Mouse (Mus musculus) G1E (cell line): ENCODE results near the gene Gm48552. TPM values are rescaled to one million over a fixed set of nuclear protein-coding genes. Genes with fewer than 3 reads are reported as not detected.

Source experiments
- ATAC-seq: 2 replicates; pipeline ENCODE4 v1.8.0; 2016; ENCODE audit warnings: mild to moderate bottlenecking; ENCODE audit not compliant: insufficient number of reproducible peaks, poor library complexity, low FRiP score, severe bottlenecking; ENCODE audit errors: extremely low read depth
- DNase-seq: peaks from one replicate; pipeline ENCODE4 v3.0.0; 2012; ENCODE audit warnings: low spot score
- H3K27me3 ChIP-seq: 2 replicates; pipeline ENCODE4 v1.6.1; 2012; ENCODE audit warnings: mild to moderate bottlenecking, low read length, inconsistent platforms; ENCODE audit not compliant: insufficient read depth
- H3K36me3 ChIP-seq: replicated peaks from 2 replicates; pipeline ENCODE3; 2012; ENCODE audit warnings: mild to moderate bottlenecking, inconsistent platforms
- H3K4me1 ChIP-seq: 2 replicates; pipeline ENCODE4 v1.6.1; 2012; ENCODE audit warnings: low read depth, low read length, inconsistent platforms, mixed read lengths; ENCODE audit not compliant: insufficient read depth
- H3K4me3 ChIP-seq: 2 replicates; pipeline ENCODE4 v1.5.1; 2012; ENCODE audit warnings: low read depth, mild to moderate bottlenecking, inconsistent platforms, low read length, moderate library complexity, mixed read lengths
- H3K9me3 ChIP-seq: replicated peaks from 2 replicates; pipeline ENCODE4 v1.6.1; 2012; ENCODE audit warnings: inconsistent platforms
- CTCF ChIP-seq: IDR thresholded peaks from 2 replicates; pipeline ENCODE4 v1.5.1; 2012; ENCODE audit warnings: low read depth, low read length, inconsistent platforms, mixed read lengths
- GATA1 ChIP-seq: IDR thresholded peaks from 2 replicates; pipeline ENCODE4 v1.6.1; 2012; ENCODE audit warnings: borderline replicate concordance, low read length, inconsistent platforms, mixed read lengths
- GATA2 ChIP-seq: IDR thresholded peaks from 2 replicates; pipeline ENCODE4 v1.6.1; 2012; ENCODE audit warnings: low read depth, low read length, inconsistent platforms, borderline replicate concordance
- POLR2AphosphoS5 ChIP-seq: IDR thresholded peaks from 2 replicates; pipeline ENCODE4 v1.6.1; 2012; ENCODE audit warnings: low read depth, low read length, inconsistent platforms; ENCODE audit not compliant: insufficient replicate concordance
- TAL1 ChIP-seq: conservative IDR thresholded peaks from 2 replicates; pipeline ENCODE4 v1.6.1; 2012; ENCODE audit warnings: low read depth, low read length, inconsistent platforms, mixed read lengths
- polyA plus RNA-seq: library from polyadenylated mRNA; stranded (reverse); fragments of >175 nt; gene quantifications from 2 replicates; pipeline ENCODE4 v1.2.3, GENCODE M21; 2012
- total RNA-seq, 2 experiments: library from RNA; stranded (forward) in 1 of 2; stranded (reverse) in 1 of 2; fragments of 200-1000 nt in 1 of 2; fragments of >200 nt in 1 of 2; fragmentation: Nextera tagmentation in 1 of 2; gene quantifications; 2 replicates each; pipeline ENCODE4 v1.2.3; 2014 to 2017

The Gm48552 gene
- total and polyA plus RNA-seq, 3 experiments, result 0.38 to 7.4 (median 1.2) TPM

DNA sequence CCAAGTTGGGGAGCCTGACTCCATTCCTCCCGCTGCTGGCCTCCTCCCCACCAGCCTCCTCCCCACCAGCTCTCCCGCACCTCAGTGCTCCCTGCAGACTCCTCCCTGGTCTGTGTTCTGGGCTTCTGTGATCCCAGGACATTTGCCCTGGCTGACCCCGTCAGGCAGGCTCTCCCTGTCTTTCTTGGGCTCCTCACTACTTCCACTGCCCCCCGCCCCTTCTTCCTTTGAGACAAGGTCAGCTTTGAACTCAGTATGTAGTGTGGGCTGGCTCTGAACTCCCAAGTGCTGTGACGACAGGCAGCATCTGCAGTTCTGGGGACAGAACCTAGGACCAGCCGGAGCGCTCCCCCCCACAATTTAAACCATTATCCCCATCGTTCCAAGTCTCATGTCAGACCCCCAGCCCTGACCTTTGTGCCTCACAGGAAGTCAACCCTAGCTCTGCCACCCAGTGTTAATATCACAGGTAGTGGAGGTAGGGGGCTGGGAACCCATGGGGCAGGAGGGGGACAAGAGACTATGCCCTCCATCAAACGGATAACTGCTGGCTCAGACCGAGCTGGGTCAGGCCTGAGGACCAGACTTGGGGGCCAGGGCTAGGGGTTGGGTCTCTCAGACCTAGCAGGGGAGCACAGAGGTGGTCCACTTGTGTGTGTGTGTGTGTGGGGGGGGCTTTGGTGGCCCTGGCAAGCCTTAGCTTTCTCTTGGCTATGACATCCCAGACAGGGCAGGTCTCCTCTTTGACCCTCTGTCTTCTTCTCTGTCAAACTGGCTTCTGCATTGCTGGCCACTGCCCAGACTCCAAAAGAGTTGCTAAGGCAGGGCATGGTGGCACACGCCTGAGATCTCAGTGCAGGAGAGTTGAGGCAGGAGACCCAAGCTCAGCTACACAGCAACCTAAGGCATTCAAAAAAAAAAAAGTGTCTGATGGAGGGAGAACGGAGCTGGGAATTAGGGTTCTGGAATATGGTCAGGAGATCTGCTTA is 28.7 kb downstream of the Gm48552 start:
- no peak for DNase-seq
- ATAC-seq, result no peak
- Histone ChIP-seq H3K4me1 (peaks cover 61% of the 10 kb centered on the region), H3K4me3 (peak overlapping the region; percentile 66; the same call in 1 of the 2 replicates), H3K9me3 (no peaks in the 10 kb centered on the region), H3K36me3 (peaks cover 17% of the 10 kb centered on the region), H3K27me3 (peaks cover 51% of the 10 kb centered on the region)
- TF ChIP-seq GATA1 (no peak), POLR2AphosphoS5 (no peak), CTCF (no peak), GATA2 (no peak), TAL1 (no peak)

DNA sequence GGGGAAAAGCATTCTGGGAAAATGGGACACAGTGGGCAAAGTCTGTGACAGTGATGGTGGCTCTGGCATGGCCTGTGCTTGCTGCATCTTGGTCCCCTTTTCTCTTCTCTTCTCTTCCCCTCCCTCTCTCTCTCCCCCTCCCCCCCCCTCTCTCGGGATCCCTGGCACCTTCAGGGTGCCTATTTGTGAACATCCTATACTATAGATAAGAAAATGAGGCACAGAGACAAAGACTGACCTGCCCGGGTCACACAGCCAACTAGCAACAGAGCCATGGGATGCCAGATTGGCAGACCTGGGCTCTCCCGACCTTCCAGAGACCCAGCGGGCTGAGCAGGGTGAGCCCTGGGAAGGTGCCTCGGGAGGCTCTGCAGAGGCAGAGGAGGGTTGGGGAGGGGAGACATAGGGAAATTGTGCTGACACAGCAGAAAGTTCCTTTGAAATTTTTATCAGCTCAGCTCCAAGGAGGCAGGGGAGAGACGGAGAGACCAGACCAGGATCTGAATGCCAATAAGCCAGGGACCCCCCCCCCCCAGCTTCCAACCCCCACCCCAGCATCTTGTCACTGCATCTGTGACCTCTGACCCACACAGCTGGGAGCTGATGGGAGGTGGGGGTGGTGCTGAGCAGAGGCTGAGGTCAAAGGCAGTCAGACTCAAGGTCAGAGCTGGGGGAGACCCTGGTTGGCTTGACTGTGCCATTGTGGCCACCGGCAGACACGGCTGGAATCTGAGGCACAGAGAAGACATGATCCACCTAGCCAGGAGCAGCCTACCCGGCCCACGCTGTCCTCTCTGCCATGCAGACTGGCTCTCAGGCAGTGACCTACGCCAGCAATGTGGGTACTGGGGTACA is 29.6 kb downstream of the Gm48552 start:
- TF ChIP-seq GATA2, result no peak
- TF ChIP-seq GATA1, result no peak
- TF ChIP-seq POLR2AphosphoS5, result no peak
- no peak for TF ChIP-seq TAL1
- H3K4me1 ChIP-seq, result peaks cover 52% of the 10 kb centered on the region
- DNase-seq (no peak), ATAC-seq (no peak)
- no peak overlapping the region for H3K4me3 ChIP-seq
- H3K36me3 ChIP-seq, result peaks cover 9% of the 10 kb centered on the region
- H3K9me3 ChIP-seq, result no peaks in the 10 kb centered on the region
- peaks cover 58% of the 10 kb centered on the region for H3K27me3 ChIP-seq

DNA sequence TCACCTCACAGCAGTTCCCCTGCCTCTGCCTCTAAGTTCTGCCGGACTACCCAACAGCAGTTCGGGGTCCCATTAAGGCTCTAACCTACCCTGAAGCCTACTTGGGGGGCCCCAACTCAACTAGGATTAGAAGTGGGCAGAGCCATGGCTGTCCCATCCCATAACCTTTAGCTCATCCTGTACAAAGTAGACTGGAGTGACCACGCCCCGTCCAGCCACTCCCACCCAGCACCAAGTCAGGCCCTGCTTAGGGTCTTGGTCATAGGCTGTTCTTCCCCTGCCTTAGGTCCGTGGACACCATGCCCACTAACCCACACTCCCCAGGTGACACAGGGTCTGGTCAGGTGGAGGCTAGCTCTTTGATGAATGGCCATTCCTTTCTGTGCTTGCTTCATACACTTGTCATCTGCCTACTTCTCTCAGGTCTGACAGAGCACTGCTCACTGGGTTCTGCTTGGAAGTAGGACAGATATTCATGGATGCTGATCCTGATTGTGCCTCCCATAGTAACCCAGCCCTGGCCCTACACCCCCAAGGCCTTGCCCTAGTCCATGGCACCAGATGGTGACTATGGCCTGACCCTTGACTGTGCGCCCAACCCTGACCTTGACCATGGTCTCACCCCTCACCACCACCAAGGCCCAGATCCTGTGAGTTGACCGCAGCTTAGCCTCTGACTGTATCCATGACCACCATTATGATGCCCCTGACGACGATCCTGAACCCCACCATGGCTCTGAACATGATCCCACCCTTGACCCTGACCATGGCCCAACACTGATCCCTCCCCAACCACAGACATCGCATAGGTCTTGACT is 30.5 kb downstream of the Gm48552 start:
- H3K9me3 ChIP-seq, result no peaks in the 10 kb centered on the region
- peaks cover 7% of the 10 kb centered on the region for H3K36me3 ChIP-seq
- peaks cover 67% of the 10 kb centered on the region for H3K27me3 ChIP-seq
- H3K4me1 ChIP-seq, result peaks cover 43% of the 10 kb centered on the region
- ATAC-seq (no peak), DNase-seq (no peak)
- TF ChIP-seq GATA1 (no peak), POLR2AphosphoS5 (no peak), TAL1 (no peak), GATA2 (no peak), CTCF (no peak)
- H3K4me3 ChIP-seq, result no peak overlapping the region

DNA sequence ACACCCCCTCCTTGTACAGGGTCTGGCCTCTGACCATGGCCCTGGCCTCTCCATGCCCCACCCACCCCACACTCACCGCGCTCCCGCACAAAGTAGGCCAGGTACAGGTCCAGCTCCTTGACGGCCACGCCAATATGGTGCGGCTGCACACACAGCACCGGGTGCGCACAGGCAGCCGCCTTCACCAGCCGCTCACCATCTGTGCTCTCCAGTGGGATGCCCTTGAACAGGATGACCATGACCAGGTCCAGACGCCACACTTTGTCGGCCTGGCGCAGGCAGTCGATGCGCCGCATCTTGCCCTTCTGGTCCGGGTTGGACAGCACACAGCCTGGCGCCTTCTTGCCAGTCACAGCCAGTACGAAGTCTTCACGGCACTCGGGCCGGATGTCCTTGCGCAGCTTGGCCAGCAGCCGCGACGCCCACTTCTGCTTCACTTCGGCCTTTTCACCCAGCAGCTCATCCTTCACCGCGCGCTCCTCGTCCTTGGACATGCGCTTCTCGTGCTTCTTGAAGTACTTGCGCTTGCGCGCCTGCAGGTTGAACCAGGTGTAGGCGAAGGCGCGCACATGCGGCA is 31.5 kb downstream of the Gm48552 start:
- Histone ChIP-seq H3K4me3 (no peak overlapping the region), H3K4me1 (peaks cover 33% of the 10 kb centered on the region), H3K9me3 (no peaks in the 10 kb centered on the region), H3K27me3 (peaks cover 76% of the 10 kb centered on the region), H3K36me3 (peaks cover 7% of the 10 kb centered on the region)
- no peak for ATAC-seq
- no peak for DNase-seq
- TF ChIP-seq GATA2, result no peak
- TF ChIP-seq TAL1, result no peak
- TF ChIP-seq GATA1, result no peak
- TF ChIP-seq CTCF, result no peak
- no peak for TF ChIP-seq POLR2AphosphoS5

DNA sequence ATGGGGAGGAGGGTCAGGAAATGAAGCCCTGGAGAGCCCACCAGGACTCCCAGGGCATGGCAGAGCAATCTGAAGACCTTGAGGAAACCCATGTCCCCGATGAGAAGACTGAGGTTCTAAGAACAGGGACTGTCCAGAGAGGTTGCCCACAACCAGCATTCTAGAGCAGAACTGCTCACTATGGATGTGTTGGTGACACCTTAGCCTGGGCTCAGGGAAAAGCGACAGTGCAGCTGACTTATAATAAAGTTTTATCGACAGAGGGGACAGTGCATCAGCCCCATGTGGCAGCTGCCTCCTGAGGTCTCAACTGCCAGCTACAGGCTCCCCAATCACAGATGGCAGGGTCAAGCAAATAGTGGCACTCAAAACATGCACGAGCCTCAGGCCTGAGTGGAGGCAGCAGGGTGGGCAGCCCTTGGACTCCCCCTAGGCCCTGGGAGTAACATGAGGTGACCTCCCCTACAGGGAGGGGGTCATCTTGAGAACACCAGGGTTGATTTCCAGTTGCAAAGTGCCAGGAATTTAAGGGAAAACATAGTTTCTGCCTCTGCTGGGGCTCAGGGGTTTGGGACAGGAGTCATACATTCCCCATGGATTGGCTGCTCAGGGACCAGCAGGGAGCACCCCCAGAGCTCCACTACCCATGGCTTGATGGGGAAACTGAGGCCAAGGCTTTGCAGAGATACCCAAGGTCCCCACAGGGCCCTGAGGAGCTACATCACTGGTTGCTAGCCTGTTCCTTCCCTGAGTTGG is 32.4 kb downstream of the Gm48552 start:
- Histone ChIP-seq H3K27me3 (peaks cover 80% of the 10 kb centered on the region), H3K4me3 (no peak overlapping the region), H3K36me3 (peaks cover 7% of the 10 kb centered on the region), H3K9me3 (no peaks in the 10 kb centered on the region), H3K4me1 (peaks cover 28% of the 10 kb centered on the region)
- ATAC-seq (no peak), DNase-seq (no peak)
- no peak for TF ChIP-seq TAL1
- no peak for TF ChIP-seq GATA1
- no peak for TF ChIP-seq GATA2
- TF ChIP-seq POLR2AphosphoS5, result no peak
- TF ChIP-seq CTCF, result no peak
